Mouse (Mus musculus): ENCODE measurements around the gene Cchcr1.

Cchcr1 gene

DNA sequence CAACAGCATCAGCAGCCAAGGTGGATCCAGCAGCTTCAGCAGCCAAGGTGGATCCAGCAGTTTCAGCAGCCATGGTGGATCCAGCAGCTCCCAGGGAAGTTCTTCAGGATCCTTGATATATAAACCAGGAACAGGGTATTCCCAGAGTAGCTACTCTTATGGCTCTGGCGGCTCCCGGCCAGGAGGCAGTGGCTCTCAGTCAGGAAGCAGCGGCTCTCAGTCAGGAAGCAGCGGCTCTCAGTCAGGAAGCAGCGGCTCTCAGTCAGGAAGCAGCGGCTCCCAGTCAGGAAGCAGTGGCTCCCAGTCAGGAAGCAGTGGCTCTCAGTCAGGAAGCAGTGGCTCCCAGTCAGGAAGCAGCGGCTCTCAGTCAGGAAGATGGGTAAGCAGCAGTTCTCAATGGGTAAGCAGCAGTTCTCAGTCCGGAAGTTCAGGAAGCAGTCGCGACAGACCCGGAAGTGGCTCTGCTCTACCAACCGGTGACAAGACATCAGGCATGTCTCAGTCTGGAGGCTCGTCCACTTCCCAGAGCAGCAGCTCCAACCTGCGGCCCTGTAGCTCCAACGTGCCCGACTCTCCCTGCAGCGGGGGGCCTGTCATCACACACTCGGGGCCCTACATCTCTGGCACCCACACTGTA lies 38.0 kb downstream of the Cchcr1 start:
- no peak for DNase-seq (ENCODE audit: low spot score in 2 of 2)

DNA sequence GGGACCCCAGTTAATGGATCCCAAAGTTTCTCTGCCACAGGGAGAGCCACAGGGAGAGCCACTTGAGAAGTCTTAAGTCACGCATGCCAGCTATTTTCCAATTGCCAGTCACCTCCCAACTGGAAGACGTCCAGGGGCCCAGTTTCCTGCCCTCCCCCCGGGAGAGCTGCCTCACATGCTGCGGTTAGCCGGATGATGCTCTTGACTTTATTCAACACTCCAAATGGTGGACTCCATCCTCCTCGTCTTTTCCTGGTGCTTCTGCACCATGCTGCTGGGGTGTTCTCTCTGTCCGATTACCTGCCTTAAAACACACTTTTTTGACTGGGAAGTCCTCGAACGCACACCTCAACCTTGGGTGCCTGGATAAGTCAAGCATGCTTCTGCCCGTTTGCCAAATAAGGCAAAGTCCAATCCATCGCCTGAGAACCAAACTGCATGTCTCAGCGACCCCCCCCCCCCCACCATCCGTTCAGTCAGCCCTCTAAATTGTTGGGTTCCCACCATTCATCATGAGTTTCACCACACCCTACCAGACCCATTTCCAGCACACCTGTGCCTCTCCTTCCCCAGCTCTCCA lies 39.4 kb downstream of the Cchcr1 start:
- no peak for DNase-seq (ENCODE audit: low spot score in 2 of 2)

DNA sequence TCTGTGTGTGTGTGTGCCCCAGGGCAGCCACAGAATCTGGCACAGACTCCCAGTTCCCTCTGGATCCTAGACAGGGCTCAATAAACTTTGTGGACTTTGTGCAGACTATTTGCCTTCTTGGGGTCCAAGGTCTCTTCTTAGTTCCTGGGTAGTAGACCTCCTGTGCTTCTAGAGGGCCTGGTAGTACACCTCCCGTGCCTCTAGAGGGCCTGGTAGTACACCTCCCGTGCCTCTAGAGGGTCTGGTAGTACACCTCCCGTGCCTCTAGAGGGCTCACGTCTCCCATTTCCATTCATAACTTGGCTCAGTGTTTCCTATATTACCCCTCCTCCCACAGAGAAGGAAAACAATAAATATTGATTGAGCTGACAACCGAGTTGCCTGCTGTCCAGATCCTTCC lies 39.9 kb downstream of the Cchcr1 start:
- no peak for DNase-seq (ENCODE audit: low spot score in 2 of 2)

DNA sequence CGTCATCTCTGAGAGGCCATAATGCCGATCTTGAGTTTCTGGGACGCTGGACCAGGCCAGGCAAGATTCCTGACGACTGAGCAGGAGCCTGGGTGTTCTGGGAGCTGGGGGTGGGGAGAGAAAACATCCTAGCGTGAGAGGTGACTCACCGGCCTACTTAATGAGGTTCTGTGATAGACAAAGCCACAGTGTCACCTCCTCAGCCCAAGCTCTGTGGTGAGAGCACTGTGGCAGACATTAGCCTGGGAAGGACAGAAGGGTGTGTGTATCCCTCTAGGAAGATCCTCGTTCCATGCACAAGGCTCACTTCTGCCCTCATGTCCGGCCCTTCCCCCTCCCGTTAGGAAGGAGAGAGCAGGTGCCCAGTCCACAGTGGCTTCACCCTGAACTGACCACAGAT lies 40.5 kb downstream of the Cchcr1 start:
- DNase-seq (ENCODE audit: low spot score in 2 of 2): no peak

DNA sequence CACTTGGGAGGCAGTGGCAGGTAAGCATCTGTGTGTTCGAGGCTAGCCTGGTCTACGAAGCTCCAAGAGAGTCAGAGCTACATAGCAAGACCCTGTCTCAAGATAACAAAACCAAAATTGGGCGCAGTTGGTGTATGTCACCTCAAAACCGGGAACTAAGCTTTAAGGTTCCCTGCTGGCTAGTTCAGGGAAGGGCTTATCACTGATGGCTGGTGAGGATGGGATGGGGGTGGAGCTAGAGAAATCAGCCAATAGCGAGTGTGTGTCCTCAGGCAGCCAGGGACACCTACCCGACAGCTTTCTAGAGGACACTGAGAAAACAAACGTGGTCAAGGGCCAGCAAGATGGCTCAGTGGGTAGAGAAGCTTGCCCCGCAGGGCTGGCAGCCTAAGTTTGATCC lies 41.3 kb downstream of the Cchcr1 start:
- no peak for DNase-seq (ENCODE audit: low spot score in 2 of 2)

DNA sequence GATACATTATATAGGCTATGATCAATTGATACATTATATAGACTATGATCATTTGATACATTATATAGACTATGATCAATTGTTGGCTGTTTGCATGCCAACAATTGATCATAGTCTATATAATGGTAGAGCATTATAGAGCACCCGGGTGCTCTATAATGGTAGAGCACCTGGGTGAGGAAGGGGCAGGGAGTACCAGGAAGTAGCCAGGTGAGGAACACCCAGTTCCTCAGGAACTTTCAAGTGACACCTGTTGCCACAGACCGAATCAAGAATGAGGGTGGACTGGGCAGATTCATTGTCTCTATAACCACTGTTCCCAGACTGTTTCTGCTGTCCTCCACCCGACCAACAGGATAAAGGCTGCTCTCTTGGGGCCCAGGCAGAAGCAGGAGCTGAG lies 50.2 kb downstream of the Cchcr1 start, which contains the start of gene 2300002M23Rik:
2300002M23Rik (plus strand) TSS at position 301 of the 400 bp plus-strand sequence.
- no peak for DNase-seq (ENCODE audit: low spot score in 2 of 2)

DNA sequence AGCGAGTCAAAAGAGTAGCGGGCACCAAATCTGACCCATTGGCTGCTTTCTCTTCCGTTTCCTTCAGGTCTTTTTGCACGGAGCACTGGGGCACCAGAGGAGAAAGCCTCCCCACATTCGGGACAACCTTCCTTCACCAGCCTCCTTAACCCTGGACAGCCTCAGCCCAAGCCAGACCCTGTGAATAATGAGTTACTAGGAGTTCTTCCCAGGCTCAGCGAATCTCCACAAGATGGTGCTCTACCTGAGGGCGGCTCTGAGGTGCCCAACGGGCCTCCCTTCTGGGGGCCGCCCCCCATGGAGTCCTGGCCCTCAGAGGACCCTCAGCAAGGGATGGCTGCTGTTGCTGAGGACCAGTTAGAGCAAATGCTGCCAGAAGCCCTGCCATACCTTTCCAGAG lies 50.9 kb downstream of the Cchcr1 start:
- DNase-seq (ENCODE audit: low spot score in 2 of 2): no peak

DNA sequence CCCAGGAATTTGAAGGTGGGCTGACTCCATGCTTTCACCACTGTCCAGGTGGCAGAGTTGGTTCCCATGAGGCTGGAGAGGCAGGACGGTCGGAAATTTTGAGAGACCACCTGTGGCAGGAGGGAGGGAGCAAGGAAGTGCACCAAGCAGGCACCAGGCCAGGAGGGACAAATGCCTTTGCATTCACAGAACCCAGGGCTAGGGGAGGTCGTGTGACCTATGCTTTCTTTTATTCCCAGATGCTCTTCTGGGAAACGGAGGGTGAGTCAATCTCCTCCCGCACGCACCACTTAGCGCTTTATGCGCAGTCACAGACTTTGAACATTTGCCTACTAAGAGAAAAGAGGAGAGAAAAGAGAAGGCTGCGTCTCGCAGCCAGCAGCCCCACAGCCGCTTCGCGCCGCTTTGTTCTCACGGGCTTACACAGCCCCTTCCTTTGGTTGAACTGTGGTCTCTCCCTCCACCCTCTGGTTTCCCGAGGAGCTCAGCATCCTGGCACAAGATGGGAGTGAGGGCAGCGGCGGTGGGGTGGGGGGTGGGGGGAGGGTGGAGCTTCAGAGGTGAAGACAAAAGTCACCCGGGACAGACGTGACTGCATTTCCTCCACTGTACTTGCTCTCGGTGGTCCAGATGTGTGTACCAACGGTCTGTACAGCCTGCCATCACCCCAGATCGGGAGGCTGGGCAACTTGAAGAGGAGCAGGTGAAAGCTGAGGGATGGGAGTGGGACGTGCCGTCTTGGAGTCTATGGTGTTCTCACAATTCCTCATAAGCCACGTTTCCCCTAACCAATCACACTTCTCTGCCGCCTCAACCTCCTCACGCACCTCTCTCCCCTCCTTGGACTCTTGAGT lies 52.4 kb downstream of the Cchcr1 start:
- no peak for DNase-seq (ENCODE audit: low spot score in 2 of 2)

DNA sequence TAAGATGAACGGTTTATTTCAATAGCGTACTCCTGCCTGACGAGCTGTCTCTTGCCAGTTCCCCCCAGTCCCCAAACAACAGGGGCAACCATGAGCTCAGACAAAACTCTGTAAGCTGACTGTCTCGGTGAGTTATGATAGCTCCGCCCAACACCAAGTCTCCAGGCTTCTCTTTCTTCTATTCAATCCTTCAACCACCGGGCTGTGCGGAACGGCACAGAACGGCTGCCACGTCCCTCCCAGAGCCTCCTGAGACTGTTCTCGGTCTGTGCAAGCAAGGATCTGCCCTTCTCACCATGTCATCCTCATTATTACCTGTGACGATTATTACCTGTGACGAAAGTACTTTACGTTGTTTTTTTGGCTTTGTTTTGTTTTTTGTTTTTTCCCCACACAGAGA lies 53.9 kb downstream of the Cchcr1 start:
- no peak for DNase-seq (ENCODE audit: low spot score in 2 of 2)

DNA sequence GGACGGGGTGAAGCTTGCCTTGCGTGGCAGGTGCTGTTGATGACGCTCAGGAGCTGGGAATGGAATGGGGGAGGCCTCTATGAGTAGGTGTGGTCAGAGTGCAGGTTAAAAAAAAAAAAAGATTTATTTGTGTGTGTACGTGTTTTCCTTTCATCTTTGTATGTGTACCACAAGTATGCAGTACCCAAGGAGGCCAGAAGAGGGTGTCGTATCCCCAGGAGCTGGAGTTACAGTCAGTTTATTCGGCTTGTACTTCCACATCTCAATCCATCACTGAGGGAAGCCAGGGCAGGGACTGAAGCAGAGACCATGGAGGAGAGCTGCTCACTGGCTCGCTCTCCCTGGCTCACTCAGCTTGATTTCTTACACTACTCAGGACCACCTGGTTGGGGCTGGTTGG lies 54.6 kb downstream of the Cchcr1 start:
- no peak for DNase-seq (ENCODE audit: low spot score in 2 of 2)

DNA sequence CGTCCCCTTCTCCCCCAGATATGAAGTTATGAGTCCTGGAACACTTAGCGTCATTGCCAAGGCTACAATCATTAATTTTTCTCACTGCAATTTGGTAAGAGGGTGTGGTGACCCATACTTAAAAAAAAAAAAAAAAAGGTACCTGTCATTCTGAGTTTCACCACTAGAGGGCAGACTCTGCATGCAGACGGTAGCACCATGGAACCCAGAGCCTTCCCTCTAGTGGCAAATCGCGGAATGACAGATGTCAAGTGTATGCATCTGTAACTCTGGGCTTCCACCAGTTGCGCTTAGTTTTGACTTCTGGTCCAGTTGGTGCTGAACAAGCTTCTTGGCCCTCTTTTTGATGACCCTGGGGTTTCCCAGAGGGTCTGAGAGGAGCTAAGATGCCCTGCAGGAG lies 61.3 kb downstream of the Cchcr1 start:
- peak; percentile 52 to 66 for DNase-seq (ENCODE audit: low spot score in 2 of 2)
